Mouse (Mus musculus) G1E (cell line): ENCODE measurements at regions not wholly inside any gene's neighbourhood (a gene's known extent, or its start where the extent isn't known, plus 50 kb on each side); places are given as distances from the start of the nearest gene placed in this dataset.

Source experiments
- CTCF ChIP-seq: IDR thresholded peaks from 2 replicates; pipeline ENCODE4 v1.5.1; 2012; ENCODE audit warnings: low read depth, low read length, inconsistent platforms, mixed read lengths
- GATA1 ChIP-seq: IDR thresholded peaks from 2 replicates; pipeline ENCODE4 v1.6.1; 2012; ENCODE audit warnings: borderline replicate concordance, low read length, inconsistent platforms, mixed read lengths
- TAL1 ChIP-seq: conservative IDR thresholded peaks from 2 replicates; pipeline ENCODE4 v1.6.1; 2012; ENCODE audit warnings: low read depth, low read length, inconsistent platforms, mixed read lengths

GRCm38 (mm10) chr15:25093758-25094157, 319.8 kb downstream of the Basp1 start:
- TF ChIP-seq CTCF (no peak), TAL1 (no peak), GATA1 (no peak)
